Mouse (Mus musculus) adrenal gland, postnatal 36 days (tissue): ENCODE results near the gene Styxl1. TPM values are rescaled to one million over a fixed set of nuclear protein-coding genes. Genes with fewer than 3 reads are reported as not detected.
A peak's percentile ranks its signal among the peaks of the same experiment; 100 is the strongest.

Experiments
- DNase-seq, 2 experiments: peaks; one replicate each; pipeline ENCODE4 v3.0.0; 2021; ENCODE audit warnings: mixed read lengths in 1 of 2
- total RNA-seq, 2 experiments: library from RNA; stranded (reverse); gene quantifications; 2 replicates each; pipeline ENCODE4 v1.2.3; 2021

Gene Styxl1
- total RNA-seq, 2 experiments from 2014 or later: 0.33 to 0.83 TPM

- no peak for DNase-seq
Observed at GRCm38 (mm10) chr5:135764971-135765370, 13.2 kb downstream of the Styxl1 start.

DNA sequence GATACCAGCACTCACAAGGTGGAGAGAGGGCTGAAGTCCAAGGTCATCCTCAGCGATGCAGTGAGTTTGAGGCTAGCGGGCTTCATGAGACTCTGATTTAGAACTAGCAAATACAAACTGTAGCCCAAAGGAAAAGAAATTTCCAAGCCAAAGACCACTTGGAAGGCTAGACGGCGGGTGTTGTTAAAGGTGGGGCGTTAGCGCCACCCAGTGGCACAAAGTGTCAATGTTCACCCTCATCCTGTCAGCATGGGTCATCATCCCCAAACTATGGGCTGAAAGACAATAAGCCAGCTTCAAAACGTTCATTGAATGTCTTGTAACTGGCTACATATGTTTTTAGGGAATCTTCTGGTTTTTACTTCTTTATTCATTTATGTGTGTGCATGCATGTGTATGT lies 14.7 kb downstream of the Styxl1 start:
- peak; percentile 68 to 78 for DNase-seq

GRCm38 (mm10) chr5:135761881-135762280 lies 16.3 kb downstream of the Styxl1 start:
- peak in 1 of 2 experiments; percentile 45 for DNase-seq

DNA sequence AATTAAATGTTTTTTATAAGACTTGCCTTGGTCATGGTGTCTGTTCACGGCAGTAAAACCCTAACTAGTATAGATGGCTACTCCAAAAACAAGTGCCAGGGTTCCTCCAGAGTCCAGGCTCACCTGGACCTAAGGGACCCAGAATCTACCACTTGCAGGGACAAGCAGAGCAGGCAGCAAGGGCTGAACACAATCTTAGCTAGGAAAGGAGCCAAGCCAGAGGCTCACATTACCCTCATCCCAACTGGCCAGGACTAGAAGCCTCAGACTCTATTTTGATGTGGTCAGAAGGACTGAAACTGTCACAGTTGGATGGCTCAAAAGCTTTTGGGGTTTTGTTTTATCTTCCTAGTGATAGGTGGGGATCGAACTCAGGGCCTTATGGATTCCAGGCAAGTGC lies 26.6 kb downstream of the Styxl1 start:
- DNase-seq: no peak

GRCm38 (mm10) chr5:135751041-135751440 lies 27.1 kb downstream of the Styxl1 start:
- DNase-seq: no peak

- no peak for DNase-seq
Observed at GRCm38 (mm10) chr5:135744742-135745141, 33.4 kb downstream of the Styxl1 start.

DNA sequence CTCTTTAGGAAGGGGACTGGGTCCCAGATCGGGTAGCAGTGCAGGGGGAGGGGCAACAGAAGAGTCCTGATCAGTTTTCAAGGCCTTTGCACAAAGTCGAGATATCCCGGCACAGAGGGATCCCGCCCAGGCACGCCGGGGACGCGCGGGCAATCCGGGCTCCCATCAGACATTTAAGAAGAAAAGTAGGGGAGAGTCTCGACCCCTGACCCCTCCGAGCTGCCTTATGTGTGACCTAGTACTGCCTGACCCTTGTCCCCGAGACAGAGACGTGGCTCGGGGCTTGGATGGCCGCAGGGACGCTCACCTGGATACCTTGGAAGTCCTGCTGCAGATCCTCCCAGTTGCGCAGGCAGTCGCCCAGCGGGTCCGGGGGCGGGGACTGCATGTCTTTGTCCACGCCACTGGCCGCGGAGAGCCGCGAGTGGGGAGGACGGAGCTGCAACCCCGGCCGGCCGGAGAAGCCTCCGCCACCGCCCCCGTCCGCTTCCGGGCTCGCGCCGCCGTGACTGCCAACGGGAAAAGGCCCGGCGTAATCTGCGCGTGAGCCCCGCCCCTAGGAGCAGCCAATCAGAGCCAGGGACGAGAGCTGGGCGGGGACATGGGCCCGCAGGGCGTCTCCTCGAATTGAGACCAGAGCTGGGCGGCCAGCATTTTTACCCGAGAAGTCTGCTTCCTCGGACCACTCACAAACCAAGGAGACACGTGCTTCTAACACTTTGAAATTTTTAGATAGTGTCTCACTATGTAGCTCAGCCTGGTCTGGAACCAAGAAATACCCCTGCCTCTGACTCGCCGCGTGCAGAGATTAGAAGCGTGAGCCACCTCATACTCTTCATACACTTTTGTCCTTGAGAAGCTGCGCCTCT lies 34.2 kb downstream of the Styxl1 start, which contains the start of gene Tmem120a:
TSS of gene Tmem120a (minus strand) at position 708 of the 869 bp plus-strand sequence.
- DNase-seq: peak; percentile 98

DNA sequence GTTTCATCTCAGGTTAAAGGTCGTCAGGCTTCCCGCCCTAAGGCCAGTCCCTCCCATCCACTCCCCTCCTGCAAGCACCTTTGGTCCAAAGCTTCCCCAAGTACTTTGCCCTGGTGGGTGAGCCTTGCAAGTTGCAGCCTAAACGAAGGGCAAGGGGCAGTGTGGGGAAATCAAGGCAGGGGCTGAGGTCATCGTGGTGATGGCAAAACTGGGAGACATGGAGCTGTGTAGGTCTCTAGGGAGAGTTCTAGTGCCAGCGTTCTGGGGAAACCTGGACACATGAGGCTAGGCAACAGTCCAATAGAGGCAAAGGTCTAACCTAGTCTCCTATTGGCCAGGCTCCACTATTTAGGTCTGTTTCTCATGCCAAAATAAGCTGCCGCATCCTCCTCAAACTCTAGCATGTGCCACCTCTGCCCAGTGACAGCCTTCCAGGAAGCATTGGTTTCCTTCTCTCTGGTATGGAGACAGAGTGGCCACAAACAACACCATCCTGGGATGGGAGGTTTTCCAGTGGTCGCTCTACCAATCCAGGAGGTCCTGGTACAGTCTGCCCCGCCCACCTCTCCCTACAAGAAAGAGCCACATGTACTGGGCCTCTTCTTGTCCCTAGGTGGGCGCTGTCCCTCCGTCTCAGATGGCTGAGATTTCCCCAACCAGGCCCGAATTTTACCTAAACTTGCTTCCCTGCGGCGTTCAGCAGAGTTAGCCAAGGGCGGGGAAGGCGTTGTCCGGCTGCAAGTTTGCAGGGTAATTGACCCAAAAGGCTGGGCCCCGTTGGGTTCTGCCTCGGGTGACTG lies 35.0 kb downstream of the Styxl1 start:
- peak in 1 of 2 experiments; percentile 53 for DNase-seq

DNA sequence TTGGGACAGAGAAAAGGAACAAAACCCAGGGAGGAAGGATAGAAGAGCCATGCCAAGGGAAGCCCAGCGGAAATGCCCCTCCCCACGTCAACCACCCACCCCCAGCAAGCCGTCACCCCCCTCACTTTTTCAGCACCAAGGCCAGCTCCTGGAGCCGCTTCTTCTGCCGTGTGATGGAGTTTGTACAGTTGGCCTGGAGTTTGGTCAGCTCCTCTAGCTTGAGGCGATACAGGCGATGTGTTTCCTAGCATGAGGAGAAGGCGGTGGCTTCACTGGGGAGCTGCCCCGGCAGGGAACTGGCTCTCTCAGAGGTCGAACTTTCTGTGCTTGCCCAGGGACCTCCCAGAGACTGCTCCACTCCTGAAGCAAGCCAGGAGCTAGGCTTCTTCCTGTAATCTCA lies 36.0 kb downstream of the Styxl1 start:
- DNase-seq: no peak

DNA sequence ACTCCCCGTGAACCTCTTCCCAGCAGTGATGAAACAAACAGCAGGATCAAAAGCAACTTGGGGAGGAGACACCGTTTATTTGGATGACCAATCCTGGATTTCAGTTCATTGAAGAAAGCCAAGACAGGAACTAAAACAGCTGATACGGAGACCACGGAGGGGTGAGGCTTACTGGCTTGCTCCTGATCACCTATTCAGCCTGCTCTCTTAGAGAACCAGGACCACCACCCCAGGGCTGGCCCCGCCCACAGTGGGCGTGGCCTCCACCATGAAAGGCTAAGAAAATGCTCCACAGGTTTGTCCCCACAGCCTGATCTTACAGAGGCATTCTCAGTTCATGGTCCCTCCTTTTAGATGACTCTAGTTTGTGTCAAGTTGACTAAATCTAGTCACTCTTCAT lies 39.9 kb downstream of the Styxl1 start:
- DNase-seq: no peak

DNA sequence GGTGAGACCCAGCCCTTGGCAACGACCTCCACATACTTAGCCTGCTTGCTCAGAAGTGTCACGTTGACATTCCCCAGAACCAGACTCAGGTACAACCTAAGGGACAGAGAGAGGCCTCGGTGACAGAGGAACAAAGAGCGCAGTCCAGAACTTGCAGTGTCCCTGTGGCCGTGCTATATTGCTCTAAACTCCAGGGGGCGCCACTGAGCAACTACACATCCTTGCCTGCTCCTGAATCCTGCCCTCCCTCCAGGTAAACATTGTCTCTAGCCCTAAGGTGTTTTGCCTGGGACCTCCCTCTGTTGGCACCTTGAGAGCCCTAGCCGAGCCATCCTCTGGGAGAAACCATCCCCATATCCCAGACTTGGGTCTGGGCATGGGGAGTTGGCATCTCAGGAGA lies 41.0 kb downstream of the Styxl1 start:
- DNase-seq: no peak

DNA sequence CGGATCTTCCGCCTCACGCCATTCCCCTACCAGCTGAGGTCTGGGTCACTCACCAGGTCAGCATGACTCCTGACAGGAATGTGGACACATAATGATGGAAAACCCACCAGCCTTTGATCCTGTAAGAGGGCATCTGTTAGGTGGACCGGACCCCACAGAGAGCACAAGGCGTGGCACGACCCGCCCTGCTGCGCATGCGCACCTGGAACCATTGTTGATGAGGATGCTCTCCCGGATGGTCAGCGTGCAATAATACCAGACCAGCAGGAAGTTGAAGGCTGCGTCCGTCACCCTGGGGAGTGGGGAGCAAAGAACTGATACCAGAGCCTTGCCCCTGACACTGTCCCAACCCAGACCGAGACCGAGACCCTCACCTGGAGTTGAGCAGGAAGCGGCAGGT lies 41.6 kb downstream of the Styxl1 start:
- DNase-seq: no peak

- no peak for DNase-seq
Observed at GRCm38 (mm10) chr5:135735741-135736140, 42.4 kb downstream of the Styxl1 start.

DNA sequence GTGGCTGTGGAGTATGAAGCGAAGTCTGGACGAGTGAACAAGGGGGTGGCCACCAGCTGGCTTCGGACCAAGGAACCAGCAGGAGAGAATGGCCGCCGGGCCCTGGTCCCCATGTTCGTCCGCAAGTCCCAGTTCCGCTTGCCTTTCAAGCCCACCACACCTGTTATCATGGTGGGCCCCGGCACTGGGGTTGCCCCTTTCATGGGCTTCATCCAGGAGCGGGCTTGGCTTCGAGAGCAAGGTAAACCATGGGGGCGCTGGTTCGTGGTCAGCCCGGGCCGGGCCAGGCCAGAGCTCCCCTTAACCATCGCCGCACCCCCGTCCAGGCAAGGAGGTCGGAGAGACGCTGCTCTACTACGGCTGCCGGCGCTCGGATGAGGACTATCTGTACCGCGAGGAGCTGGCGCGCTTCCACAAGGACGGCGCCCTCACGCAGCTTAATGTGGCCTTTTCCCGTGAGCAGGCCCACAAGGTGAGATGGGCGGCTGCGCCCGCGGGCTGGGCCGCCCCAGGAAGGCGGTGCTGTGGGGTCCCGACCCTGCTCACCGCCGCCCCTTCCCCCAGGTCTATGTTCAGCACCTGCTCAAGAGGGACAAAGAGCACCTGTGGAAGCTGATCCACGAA lies 44.0 kb downstream of the Styxl1 start:
- no peak for DNase-seq

DNA sequence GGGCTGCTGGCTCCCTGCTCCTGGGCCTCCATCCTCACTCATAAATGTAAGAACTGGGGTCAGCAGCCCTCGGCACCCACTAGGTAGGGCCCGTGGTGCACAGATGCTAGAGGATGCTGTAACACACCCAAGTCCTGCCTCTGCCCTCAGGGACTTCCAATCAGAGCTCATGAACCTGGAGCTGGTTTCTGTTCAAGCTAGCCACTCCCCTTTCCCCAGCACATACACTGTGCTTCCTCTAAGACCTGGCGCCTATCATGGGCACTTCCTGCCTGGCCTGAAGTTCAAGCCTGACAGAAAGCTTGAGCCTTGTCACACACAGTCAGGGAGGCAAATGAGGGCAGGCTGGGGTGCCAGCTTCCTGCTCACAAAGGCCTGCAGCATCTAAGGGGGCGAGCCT lies 45.1 kb downstream of the Styxl1 start:
- DNase-seq: no peak

DNA sequence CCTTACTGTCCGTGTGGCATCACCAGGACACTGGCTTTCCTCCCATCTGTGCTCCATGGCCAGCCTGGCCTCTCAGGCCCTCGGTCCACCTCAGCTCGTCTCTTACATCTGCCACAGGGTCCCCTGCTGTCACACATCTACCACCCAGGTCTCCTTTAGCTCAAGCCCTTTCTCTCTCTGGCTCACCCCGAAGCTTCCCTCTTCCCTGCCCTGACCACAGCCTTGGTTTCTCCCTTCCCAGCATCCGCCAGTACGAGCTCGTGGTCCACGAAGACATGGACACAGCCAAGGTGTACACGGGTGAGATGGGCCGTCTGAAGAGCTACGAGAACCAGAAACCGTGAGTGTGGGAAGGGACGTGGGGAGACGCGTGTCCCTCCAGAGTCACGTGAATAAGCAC lies 46.9 kb downstream of the Styxl1 start:
- DNase-seq: no peak

DNA sequence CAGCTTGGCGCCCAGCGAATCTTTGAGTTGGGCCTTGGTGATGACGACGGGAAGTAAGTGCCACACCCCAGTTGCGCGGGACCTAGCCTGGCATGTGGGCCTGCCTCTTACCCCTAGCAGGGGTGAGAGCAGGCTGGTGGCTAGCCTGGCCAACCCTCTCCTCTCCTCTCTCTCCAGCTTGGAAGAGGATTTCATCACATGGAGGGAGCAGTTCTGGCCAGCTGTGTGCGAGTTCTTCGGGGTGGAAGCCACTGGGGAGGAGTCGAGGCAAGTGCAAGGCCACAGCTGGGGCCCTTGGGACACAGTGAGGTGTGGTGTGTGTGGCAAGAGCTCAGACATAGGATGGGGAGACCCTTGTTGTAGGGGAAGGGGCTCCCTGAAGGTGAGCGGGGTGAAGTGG lies 47.3 kb downstream of the Styxl1 start:
- no peak for DNase-seq

GRCm38 (mm10) chr5:135730278-135730677 lies 47.9 kb downstream of the Styxl1 start:
- no peak for DNase-seq

GRCm38 (mm10) chr5:135729351-135729750 lies 48.8 kb downstream of the Styxl1 start:
- DNase-seq: no peak

DNA sequence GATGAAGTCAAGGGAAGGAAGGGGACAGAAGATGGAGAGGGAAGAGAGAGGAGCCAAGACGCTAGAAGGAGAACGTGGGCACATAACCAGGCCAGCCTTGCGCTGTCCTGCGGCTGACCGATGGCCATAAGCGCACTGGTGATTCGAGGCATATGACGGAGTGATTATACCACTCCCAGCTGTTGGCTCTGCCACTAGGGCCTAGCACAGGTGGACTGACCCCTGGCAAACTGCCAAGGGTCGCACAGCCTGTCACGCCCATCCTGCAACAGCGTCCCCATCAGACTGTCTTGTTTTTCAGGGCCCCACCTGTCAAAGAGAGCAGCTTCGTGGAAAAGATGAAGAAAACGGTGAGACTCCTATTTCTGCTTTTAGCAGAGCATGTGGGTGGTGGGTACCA lies 49.8 kb downstream of the Styxl1 start:
- no peak for DNase-seq

GRCm38 (mm10) chr5:135727871-135728270 lies 50.3 kb downstream of the Styxl1 start:
- no peak for DNase-seq

- peak; percentile 80 to 83 for DNase-seq
Observed at GRCm38 (mm10) chr5:135726641-135727346, 51.4 kb downstream of the Styxl1 start.
